Mouse (Mus musculus): ENCODE results near the gene Lif. TPM values are rescaled to one million over a fixed set of nuclear protein-coding genes. Genes with fewer than 3 reads are reported as not detected.

Gene Lif
- total and polyA plus RNA-seq, 3 experiments: 0.27 to 0.31 TPM; not detected in 1

- Histone ChIP-seq H3K4me3 (ENCODE audit: control insufficient read depth in 1 of 2, insufficient read depth in 1 of 2, low read depth in 2 of 2, low read length in 2 of 2) (no peak overlapping the region), H3K9ac (ENCODE audit: control insufficient read depth, low read depth, low read length, poor library complexity, severe bottlenecking) (no peak overlapping the region)
Measured at GRCm38 (mm10) chr11:4220443-4221400, 36.6 kb upstream of the Lif start.

GRCm38 (mm10) chr11:4222046-4222950 is 35.1 kb upstream of the Lif start:
- peaks cover 4 to 35% of the 10 kb centered on the region in 2 experiments; a peak in 3 of 4 replicates for H3K4me1 ChIP-seq (ENCODE audit: control insufficient read depth in 1 of 2, insufficient read depth in 2 of 2, low read length in 2 of 2)
- H3K79me2 ChIP-seq (ENCODE audit: control insufficient read depth, insufficient read depth, low read length, poor library complexity): no peaks in the 10 kb centered on the region; the same call in 1 of the 2 replicates
- no peaks in the 10 kb centered on the region for H3K27me3 ChIP-seq (ENCODE audit: control insufficient read depth in 1 of 2, insufficient read depth in 2 of 2, low read length in 2 of 2)

More at GRCm38 (mm10) chr11:4220443-4221400, 36.6 kb upstream of the Lif start:
- TF ChIP-seq E2F4 (IDR thresholded peaks at IDR 0.05; ENCODE audit: borderline replicate concordance, low read depth, low read length): no peak
- no peak for TF ChIP-seq USF1 (IDR thresholded peaks at IDR 0.05; ENCODE audit: low read depth, low read length)
- TF ChIP-seq MAFK (IDR thresholded peaks at IDR 0.05; ENCODE audit: borderline replicate concordance, low read depth, low read length): no peak
- TF ChIP-seq SMC3 (IDR thresholded peaks at IDR 0.05; ENCODE audit: low read depth, low read length): peak; percentile 98
- TF ChIP-seq GABPA (IDR thresholded peaks at IDR 0.05; ENCODE audit: low read depth, low read length): no peak
- TF ChIP-seq MXI1 (IDR thresholded peaks at IDR 0.05; ENCODE audit: low read depth, low read length): no peak
- TF ChIP-seq ETS1 (IDR thresholded peaks at IDR 0.05; ENCODE audit: low read depth, low read length): no peak
- no peak for TF ChIP-seq TAL1 (IDR thresholded peaks at IDR 0.05; ENCODE audit: low read length)
- no peak for TF ChIP-seq HCFC1 (IDR thresholded peaks at IDR 0.05; ENCODE audit: low read depth, low read length)
- no peak for TF ChIP-seq MAX (IDR thresholded peaks at IDR 0.05; ENCODE audit: low read length)
- TF ChIP-seq GATA1 (IDR thresholded peaks at IDR 0.05; ENCODE audit: low read depth, low read length): no peak
- TF ChIP-seq ZC3H11A (IDR thresholded peaks at IDR 0.05; ENCODE audit: low read depth, low read length): peak; percentile 98
- TF ChIP-seq ZKSCAN1 (IDR thresholded peaks at IDR 0.05; ENCODE audit: low read depth, low read length): no peak
- peak; percentile 26; the same call in 1 of the 2 replicates for TF ChIP-seq MAZ (IDR thresholded peaks at IDR 0.05; ENCODE audit: low read depth, low read length)
- no peak for TF ChIP-seq KAT2A (conservative IDR thresholded peaks at IDR 0.05; ENCODE audit: low read depth, low read length)
- no peak for TF ChIP-seq UBTF (IDR thresholded peaks at IDR 0.05; ENCODE audit: borderline replicate concordance, insufficient read depth, low read depth, low read length)
- no peak for TF ChIP-seq USF2 (IDR thresholded peaks at IDR 0.05; ENCODE audit: borderline replicate concordance in 1 of 2, insufficient read depth in 1 of 2, low read depth in 1 of 2, low read length in 2 of 2)
- peak; percentile 28; the same call in 1 of the 2 replicates for TF ChIP-seq ELF1 (IDR thresholded peaks at IDR 0.05; ENCODE audit: low read depth, low read length)
- TF ChIP-seq SIN3A (IDR thresholded peaks at IDR 0.05; ENCODE audit: low read length): no peak
- TF ChIP-seq POLR2A (IDR thresholded peaks at IDR 0.05; ENCODE audit: control insufficient read depth in 1 of 2, insufficient read depth in 1 of 2, low read depth in 1 of 2, low read length in 2 of 2, poor library complexity in 1 of 2): no peak
- no peak for TF ChIP-seq JUND (IDR thresholded peaks at IDR 0.05; ENCODE audit: low read depth, low read length)
- TF ChIP-seq CHD1 (IDR thresholded peaks at IDR 0.05; ENCODE audit: low read depth, low read length): no peak
- TF ChIP-seq MYB (IDR thresholded peaks at IDR 0.05; ENCODE audit: low read depth, low read length): no peak
- no peak for TF ChIP-seq POLR2AphosphoS5 (IDR thresholded peaks at IDR 0.05; ENCODE audit: borderline replicate concordance, low read depth, low read length)
- no peak for TF ChIP-seq ZMIZ1 (IDR thresholded peaks at IDR 0.05; ENCODE audit: low read depth, low read length)
- no peak for TF ChIP-seq EP300 (IDR thresholded peaks at IDR 0.05; ENCODE audit: low read depth in 1 of 2, low read length in 2 of 2)
- TF ChIP-seq CTCF (IDR thresholded peaks at IDR 0.05 in 2 of 3, conservative IDR thresholded peaks at IDR 0.05 in 1 of 3; ENCODE audit: control insufficient read depth in 1 of 3, insufficient read depth in 1 of 3, low read depth in 2 of 3, low read length in 3 of 3, poor library complexity in 1 of 3, severe bottlenecking in 1 of 3): peak; percentile 94 to 100 (median 97)
- no peak for TF ChIP-seq ZNF384 (IDR thresholded peaks at IDR 0.05; ENCODE audit: low read depth, low read length)
- no peak for TF ChIP-seq TBP (IDR thresholded peaks at IDR 0.05; ENCODE audit: low read depth, low read length)
- TF ChIP-seq POLR2AphosphoS2 (IDR thresholded peaks at IDR 0.05; ENCODE audit: low read length): no peak
- no peak for TF ChIP-seq BHLHE40 (IDR thresholded peaks at IDR 0.05; ENCODE audit: borderline replicate concordance, low read depth, low read length)
- TF ChIP-seq MEF2A (IDR thresholded peaks at IDR 0.05; ENCODE audit: extremely low read depth, insufficient replicate concordance, low read depth, low read length, poor library complexity, severe bottlenecking): no peak
- TF ChIP-seq RAD21 (IDR thresholded peaks at IDR 0.05; ENCODE audit: low read depth, low read length): peak; percentile 99
- TF ChIP-seq RCOR1 (IDR thresholded peaks at IDR 0.05; ENCODE audit: low read depth, low read length): no peak
- peak; percentile 88 for DNase-seq (ENCODE audit: low read depth, low spot score)
- peaks cover 4 to 27% of the 10 kb centered on the region in 2 experiments; a peak in 3 of 4 replicates for H3K4me1 ChIP-seq (ENCODE audit: control insufficient read depth in 1 of 2, insufficient read depth in 2 of 2, low read length in 2 of 2)
- no peaks in the 10 kb centered on the region for H3K9me3 ChIP-seq (replicated peaks; ENCODE audit: insufficient read depth, low read length)
- peaks cover 0 to 18% of the 10 kb centered on the region in 2 experiments; a peak in 2 of 4 replicates for H3K36me3 ChIP-seq (ENCODE audit: control insufficient read depth in 1 of 2, insufficient read depth in 2 of 2, low read length in 2 of 2)
- no peaks in the 10 kb centered on the region for H3K27me3 ChIP-seq (ENCODE audit: control insufficient read depth in 1 of 2, insufficient read depth in 2 of 2, low read length in 2 of 2)
- no peaks in the 10 kb centered on the region; the same call in 1 of the 2 replicates for H3K79me2 ChIP-seq (ENCODE audit: control insufficient read depth, insufficient read depth, low read length, poor library complexity)
- no peak overlapping the region for H3K27ac ChIP-seq (ENCODE audit: control insufficient read depth, low read depth, low read length)

More at GRCm38 (mm10) chr11:4222046-4222950, 35.1 kb upstream of the Lif start:
- TF ChIP-seq ELF1 (IDR thresholded peaks at IDR 0.05; ENCODE audit: low read depth, low read length) (0 out of 2 replicates have a peak, but pooled peaks have one; percentile 13), KAT2A (conservative IDR thresholded peaks at IDR 0.05; ENCODE audit: low read depth, low read length) (no peak), MYC (IDR thresholded peaks at IDR 0.05; ENCODE audit: low read depth, low read length) (0 out of 2 replicates have a peak, but pooled peaks have one; percentile 60), CHD1 (IDR thresholded peaks at IDR 0.05; ENCODE audit: low read depth, low read length) (no peak), TBP (IDR thresholded peaks at IDR 0.05; ENCODE audit: low read depth, low read length) (peak; percentile 58; the same call in 1 of the 2 replicates), ETS1 (IDR thresholded peaks at IDR 0.05; ENCODE audit: low read depth, low read length) (0 out of 2 replicates have a peak, but pooled peaks have one; percentile 9), USF1 (IDR thresholded peaks at IDR 0.05; ENCODE audit: low read depth, low read length) (peak; percentile 65), TAL1 (IDR thresholded peaks at IDR 0.05; ENCODE audit: low read length) (no peak), POLR2AphosphoS2 (IDR thresholded peaks at IDR 0.05; ENCODE audit: low read length) (no peak), SIN3A (IDR thresholded peaks at IDR 0.05; ENCODE audit: low read length) (peak; percentile 63; the same call in 1 of the 2 replicates), POLR2AphosphoS5 (IDR thresholded peaks at IDR 0.05; ENCODE audit: borderline replicate concordance, low read depth, low read length) (no peak), MYB (IDR thresholded peaks at IDR 0.05; ENCODE audit: low read depth, low read length) (no peak), MAX (IDR thresholded peaks at IDR 0.05; ENCODE audit: low read length) (peak; percentile 55; the same call in 1 of the 2 replicates)
- no peaks in the 10 kb centered on the region for H3K9me3 ChIP-seq (replicated peaks; ENCODE audit: insufficient read depth, low read length)
- peak; percentile 85 for DNase-seq (ENCODE audit: low read depth, low spot score)
- H3K27ac ChIP-seq (ENCODE audit: control insufficient read depth, low read depth, low read length): peak overlapping the region; percentile 80
- H3K36me3 ChIP-seq (ENCODE audit: control insufficient read depth in 1 of 2, insufficient read depth in 2 of 2, low read length in 2 of 2): peaks cover 0 to 20% of the 10 kb centered on the region in 2 experiments; a peak in 2 of 4 replicates
- peak overlapping the region; percentile 5 to 30; a peak in 3 of 4 replicates for H3K4me3 ChIP-seq (ENCODE audit: control insufficient read depth in 1 of 2, insufficient read depth in 1 of 2, low read depth in 2 of 2, low read length in 2 of 2)
- H3K9ac ChIP-seq (ENCODE audit: control insufficient read depth, low read depth, low read length, poor library complexity, severe bottlenecking): peak overlapping the region; percentile 51

Data from MEL (cell line).